16 mouse cellular contexts compared by ENCODE assay signal in the genomic region with DNA sequence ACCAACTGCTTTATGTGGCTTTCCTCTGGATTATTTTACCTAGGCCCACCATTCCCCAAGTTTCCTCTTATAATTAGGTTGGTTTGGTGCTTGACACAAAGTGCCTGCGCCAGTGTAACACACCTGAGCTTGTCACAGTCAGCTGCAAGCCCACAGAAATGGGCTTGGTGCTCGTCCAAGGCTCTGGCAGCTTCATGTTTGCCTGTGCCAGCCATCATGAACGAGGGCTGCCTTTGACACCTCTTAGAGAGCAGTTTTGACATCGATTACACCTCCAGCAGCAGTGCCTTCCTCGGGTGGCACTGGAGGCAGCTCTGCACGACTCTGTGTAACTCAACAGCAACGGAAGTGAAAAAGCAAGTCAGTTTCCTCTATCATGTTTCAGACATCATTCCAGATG.
"Had no signal": no experiment of that assay in that cellular context is flagged by ENCODE, and none has a peak within 500 bp of the region (broad histone marks: within the 10 kb centered on the region; RNA-seq: fewer than 3 reads in every experiment).

No protein-coding gene starts in this region.

- H3K4me3 ChIP-seq: liver, embryonic 13.5 days; lung, embryonic 15.5 days; megakaryocyte, embryonic 14.5 days; neural tube, embryonic 12.5 days; stomach, embryonic 15.5 days had no signal

- ATAC-seq: liver, postnatal 0 days had no signal

- H3K27me3 ChIP-seq: liver, embryonic 13.5 days; lung, embryonic 15.5 days; megakaryocyte, embryonic 14.5 days; neural tube, embryonic 12.5 days; stomach, embryonic 15.5 days had no signal

- DNase-seq: kidney, adult 18-20 months; kidney, postnatal 10 days; kidney, postnatal 4 days; liver; liver, embryonic 13.5 days; liver, postnatal 0 days; lung, postnatal 14 days; right cerebral cortex, postnatal 14 days; thymus, adult 2 months; thymus, postnatal 25 days had no signal

- H3K9me3 ChIP-seq: liver, embryonic 13.5 days; lung, embryonic 15.5 days; neural tube, embryonic 12.5 days; stomach, embryonic 15.5 days had no signal

- H3K27ac ChIP-seq: liver, embryonic 13.5 days; lung, embryonic 15.5 days; macrophage; neural tube, embryonic 12.5 days; stomach, embryonic 15.5 days had no signal

- H3K4me1 ChIP-seq: stomach, embryonic 15.5 days had no signal

- H3K4me2 ChIP-seq: liver, embryonic 13.5 days; lung, embryonic 15.5 days; midbrain, embryonic 11.5 days; neural tube, embryonic 12.5 days; stomach, embryonic 15.5 days had no signal

- H3K9ac ChIP-seq: liver, embryonic 13.5 days; liver, postnatal 0 days; lung, embryonic 15.5 days; neural tube, embryonic 12.5 days; stomach, embryonic 15.5 days had no signal
